Mouse (Mus musculus) myocyte (in vitro differentiated cells): Measurements from ENCODE around the gene Prkcq.

Experiments
- CEBPB ChIP-seq: IDR thresholded peaks from 2 replicates; pipeline ENCODE4 v1.6.1; 2011; ENCODE audit warnings: mild to moderate bottlenecking, moderate library complexity; ENCODE audit not compliant: poor library complexity, insufficient read depth, severe bottlenecking
- E2F4 ChIP-seq: IDR thresholded peaks from one replicate; pipeline ENCODE4 v1.6.1; 2011; ENCODE audit warnings: mild to moderate bottlenecking, control low read depth, moderate library complexity; ENCODE audit not compliant: insufficient read depth
- MAX ChIP-seq: IDR thresholded peaks from one replicate; pipeline ENCODE4 v1.6.1; 2011; ENCODE audit warnings: low read depth, mild to moderate bottlenecking, control low read depth
- MYOD1 ChIP-seq, 3 experiments: IDR thresholded peaks; one replicate each; pipeline ENCODE4 v1.6.1; 2011; ENCODE audit warnings: control low read depth in 2 of 3, low read depth in 2 of 3, mild to moderate bottlenecking in 2 of 3, moderate library complexity in 1 of 3; ENCODE audit not compliant: insufficient read length in 2 of 3, control insufficient read depth in 1 of 3
- MYOG ChIP-seq, 3 experiments: IDR thresholded peaks; one replicate each; pipeline ENCODE4 v1.6.1; 2011; ENCODE audit warnings: control low read depth in 2 of 3, low read depth in 2 of 3, mild to moderate bottlenecking in 2 of 3; ENCODE audit not compliant: insufficient read length in 2 of 3, control insufficient read depth in 1 of 3, insufficient read depth in 1 of 3
- POLR2A ChIP-seq: IDR thresholded peaks from one replicate; pipeline ENCODE4 v1.6.1; 2011; ENCODE audit warnings: low read depth, mild to moderate bottlenecking, control low read depth, moderate library complexity; ENCODE audit not compliant: insufficient read length
- POLR2AphosphoS2 ChIP-seq: IDR thresholded peaks from one replicate; pipeline ENCODE4 v1.6.1; 2011; ENCODE audit warnings: low read depth, control low read depth; ENCODE audit not compliant: insufficient read length
- SRF ChIP-seq: IDR thresholded peaks from one replicate; pipeline ENCODE4 v1.6.1; 2011; ENCODE audit warnings: low read depth; ENCODE audit not compliant: control insufficient read depth, insufficient read length
- TCF12 ChIP-seq: IDR thresholded peaks from one replicate; pipeline ENCODE4 v1.6.1; 2011; ENCODE audit warnings: mild to moderate bottlenecking, control low read depth; ENCODE audit not compliant: poor library complexity, insufficient read depth, severe bottlenecking
- TCF3 ChIP-seq: IDR thresholded peaks from one replicate; pipeline ENCODE4 v1.6.1; 2011; ENCODE audit warnings: low read depth, control low read depth; ENCODE audit not compliant: insufficient read length
- USF1 ChIP-seq: IDR thresholded peaks from one replicate; pipeline ENCODE4 v1.6.1; 2011; ENCODE audit warnings: low read depth, mild to moderate bottlenecking, control low read depth, moderate library complexity

- TF ChIP-seq POLR2A (no peak), SRF (no peak), USF1 (no peak), MYOG (IDR thresholded peaks at IDR 0.05; ENCODE audit: control insufficient read depth in 1 of 3, insufficient read depth in 1 of 3, insufficient read length in 2 of 3, low read depth in 2 of 3) (no peak), MAX (no peak), E2F4 (no peak), MYOD1 (IDR thresholded peaks at IDR 0.05; ENCODE audit: control insufficient read depth in 1 of 3, insufficient read length in 2 of 3, low read depth in 2 of 3) (no peak), TCF12 (no peak), CEBPB (no peak), POLR2AphosphoS2 (no peak), TCF3 (no peak)
These were observed 59.2 kb downstream of the Prkcq start for GRCm38 (mm10) chr2:11231118-11231517.
